12 mouse cellular contexts compared by ENCODE assay signal in genomic region chr17:28834676-28835075, GRCm38 (mm10). TPM values are rescaled to one million over a fixed set of nuclear protein-coding genes. Genes with fewer than 3 reads are reported as not detected.
A peak's percentile ranks its signal among the peaks of the same experiment; 100 is the strongest.
DNase-seq lines count a peak whose midpoint lies in the region; ATAC-seq and TF ChIP-seq lines count a peak whose summit lies in the region.
"Had no signal": no experiment of that assay in that cellular context is flagged by ENCODE, and none has a peak within 500 bp of the region (broad histone marks: within the 10 kb centered on the region; RNA-seq: fewer than 3 reads in every experiment).

No protein-coding gene starts in this region.

- WGBS in kidney, adult 2 months, result 44% methylated on average over 10 of the region's 10 CpGs
- WGBS in kidney, embryonic 15.5 days, result 49% methylated on average over 10 of the region's 10 CpGs
- 54% methylated on average over 10 of the region's 10 CpGs for WGBS in heart, embryonic 10.5 days
- 27% methylated on average over 10 of the region's 10 CpGs for WGBS in small intestine, adult 2 months
- 84% methylated on average over 10 of the region's 10 CpGs for WGBS in midbrain, embryonic 15.5 days

- H3K27me3 ChIP-seq in kidney, adult 2 months (replicated peaks; ENCODE audit: control insufficient read depth, insufficient read depth, low read length), result no peaks in the 10 kb centered on the region
- no peaks in the 10 kb centered on the region for H3K27me3 ChIP-seq in kidney, embryonic 15.5 days
- H3K27me3 ChIP-seq in heart, embryonic 10.5 days (ENCODE audit: insufficient read depth, poor library complexity, severe bottlenecking), result no peaks in the 10 kb centered on the region
- H3K27me3 ChIP-seq in small intestine, adult 2 months (ENCODE audit: control insufficient read depth, insufficient read depth, low read length), result no peaks in the 10 kb centered on the region
- no peaks in the 10 kb centered on the region for H3K27me3 ChIP-seq in midbrain, embryonic 15.5 days (replicated peaks)
- H3K27me3 ChIP-seq: lung, embryonic 15.5 days had no signal

- ATAC-seq in kidney, embryonic 15.5 days (replicated peaks; ENCODE audit: low FRiP score), result no peak
- no peak for ATAC-seq in midbrain, embryonic 15.5 days (replicated peaks)

- H3K9ac ChIP-seq in kidney, embryonic 15.5 days, result no peak overlapping the region
- no peak overlapping the region for H3K9ac ChIP-seq in midbrain, embryonic 15.5 days
- H3K9ac ChIP-seq: lung, embryonic 15.5 days had no signal

- H3K4me1 ChIP-seq in kidney, adult 2 months (ENCODE audit: control insufficient read depth, insufficient read depth, low read length), result 0 out of 2 replicates have a peak, but pooled peaks cover 2% of the 10 kb centered on the region
- H3K4me1 ChIP-seq in kidney, embryonic 15.5 days, result no peaks in the 10 kb centered on the region; the same call in 1 of the 2 replicates
- H3K4me1 ChIP-seq in heart, embryonic 10.5 days, result peaks cover 60% of the 10 kb centered on the region
- H3K4me1 ChIP-seq in small intestine, adult 2 months (ENCODE audit: control insufficient read depth, insufficient read depth, insufficient read length, low read length), result peaks cover 20% of the 10 kb centered on the region
- H3K4me1 ChIP-seq in midbrain, embryonic 15.5 days, result no peaks in the 10 kb centered on the region
- H3K4me1 ChIP-seq: lung, embryonic 15.5 days had no signal

- no peak for TF ChIP-seq POLR2A in kidney, adult 2 months (IDR thresholded peaks at IDR 0.05; ENCODE audit: low read depth, low read length)
- TF ChIP-seq POLR2A in small intestine, adult 2 months (IDR thresholded peaks at IDR 0.05; ENCODE audit: low read depth, low read length), result 0 out of 2 replicates have a peak, but pooled peaks have one; percentile 16

- no peak overlapping the region for H3K27ac ChIP-seq in kidney, adult 2 months (ENCODE audit: insufficient read depth, low read depth, low read length)
- H3K27ac ChIP-seq in kidney, embryonic 15.5 days, result no peak overlapping the region
- peak overlapping the region; percentile 8 for H3K27ac ChIP-seq in heart, embryonic 10.5 days
- H3K27ac ChIP-seq in small intestine, adult 2 months (ENCODE audit: insufficient read depth, low read depth, low read length), result peak overlapping the region; percentile 40
- no peak overlapping the region for H3K27ac ChIP-seq in midbrain, embryonic 15.5 days
- H3K27ac ChIP-seq: lung, embryonic 15.5 days had no signal

- 0 out of 2 replicates have a peak, but pooled peaks cover 3% of the 10 kb centered on the region for H3K9me3 ChIP-seq in kidney, embryonic 15.5 days (replicated peaks)
- no peaks in the 10 kb centered on the region for H3K9me3 ChIP-seq in heart, embryonic 10.5 days
- no peaks in the 10 kb centered on the region for H3K9me3 ChIP-seq in midbrain, embryonic 15.5 days
- H3K9me3 ChIP-seq: lung, embryonic 15.5 days had no signal

- H3K4me2 ChIP-seq in kidney, embryonic 15.5 days, result no peak overlapping the region
- no peak overlapping the region for H3K4me2 ChIP-seq in midbrain, embryonic 15.5 days
- H3K4me2 ChIP-seq: lung, embryonic 15.5 days had no signal

- H3K36me3 ChIP-seq in kidney, adult 2 months (ENCODE audit: control insufficient read depth, insufficient read depth, low read length), result peaks cover 1% of the 10 kb centered on the region; the same call in 1 of the 2 replicates
- H3K36me3 ChIP-seq in kidney, embryonic 15.5 days, result peaks cover 92% of the 10 kb centered on the region
- H3K36me3 ChIP-seq in heart, embryonic 10.5 days, result peaks cover 91% of the 10 kb centered on the region
- peaks cover 66% of the 10 kb centered on the region for H3K36me3 ChIP-seq in small intestine, adult 2 months (ENCODE audit: control insufficient read depth, insufficient read depth, low read length)
- peaks cover 32% of the 10 kb centered on the region for H3K36me3 ChIP-seq in midbrain, embryonic 15.5 days (replicated peaks)

- H3K4me3 ChIP-seq in kidney, adult 2 months (ENCODE audit: insufficient read depth, low read depth, low read length), result no peak overlapping the region
- H3K4me3 ChIP-seq in kidney, embryonic 15.5 days (replicated peaks), result no peak overlapping the region
- H3K4me3 ChIP-seq in heart, embryonic 10.5 days, result no peak overlapping the region
- H3K4me3 ChIP-seq in small intestine, adult 2 months (ENCODE audit: low read depth, low read length), result no peak overlapping the region
- H3K4me3 ChIP-seq in midbrain, embryonic 15.5 days, result no peak overlapping the region
- H3K4me3 ChIP-seq: lung, embryonic 15.5 days had no signal

- intact Hi-C loops in left cerebral cortex, postnatal 10 days (cut with DNase I), result no loop called here

- TF ChIP-seq CTCF in kidney, adult 2 months (conservative IDR thresholded peaks at IDR 0.05; ENCODE audit: insufficient read depth, insufficient read length, low read depth, low read length), result no peak
- TF ChIP-seq CTCF in small intestine, adult 2 months (IDR thresholded peaks at IDR 0.05; ENCODE audit: extremely low read depth, insufficient read length, insufficient replicate concordance, low read depth, low read length), result no peak

- DNase-seq in kidney, adult 2 months, result peak; percentile 56
- DNase-seq in heart, embryonic 10.5 days (ENCODE audit: low spot score), result no peak
- peak; percentile 68 for DNase-seq in kidney, postnatal 10 days
- no peak for DNase-seq in left cerebral cortex, postnatal 10 days (ENCODE audit: extremely low spot score in 1 of 2, low spot score in 2 of 2)
- no peak for DNase-seq in layer of hippocampus, adult 8-10 months (ENCODE audit: low spot score in 2 of 2)
- DNase-seq: cerebellum, adult 2 months; right cerebral cortex, postnatal 25 days had no signal

RNA-seq across cellular contexts. Expression of gene Pnpla1, which starts 23.5 kb away (rescaled TPM):
- polyA plus RNA-seq in kidney, adult 2 months (2012; rRNA removed), result 0.04 TPM in 1 of 2 replicates, not detected in the other
- polyA plus RNA-seq in kidney, embryonic 15.5 days (2015; fragmentation: Nextera tagmentation; extraction: Ambion mirVana), result 0.08 and 0.10 TPM in 2 replicates
- not detected in 2 replicates for polyA plus RNA-seq in heart, embryonic 10.5 days (2016; fragmentation: Nextera tagmentation; extraction: Ambion mirVana)
- 0.46 and 0.77 TPM in 2 replicates for polyA plus RNA-seq in small intestine, adult 2 months (2012; rRNA removed)
- under 1 TPM; 0.53 to 0.60 TPM for total RNA-seq in left cerebral cortex, postnatal 10 days (2021)
- polyA plus RNA-seq in midbrain, embryonic 15.5 days (2015; fragmentation: Nextera tagmentation; extraction: Ambion mirVana), result 0.05 and 0.10 TPM in 2 replicates
- total RNA-seq in layer of hippocampus, adult 8-10 months (2022), result under 1 TPM; 0.43 to 0.84 (median 0.70) TPM
- polyA plus RNA-seq: lung, embryonic 15.5 days; neural tube, embryonic 11.5 days had no signal

RNA-seq across cellular contexts. Expression of gene Brpf3, which starts 33.8 kb away (rescaled TPM):
- polyA plus RNA-seq in kidney, adult 2 months (2012; rRNA removed), result 30.2 and 31.3 TPM in 2 replicates
- 11.2 and 14.4 TPM in 2 replicates for polyA plus RNA-seq in kidney, embryonic 15.5 days (2015; fragmentation: Nextera tagmentation; extraction: Ambion mirVana)
- polyA plus RNA-seq in heart, embryonic 10.5 days (2016; fragmentation: Nextera tagmentation; extraction: Ambion mirVana), result 14.1 and 14.5 TPM in 2 replicates
- 39.3 and 109 TPM in 2 replicates for polyA plus RNA-seq in small intestine, adult 2 months (2012; rRNA removed)
- total RNA-seq in left cerebral cortex, postnatal 10 days (2021), result 10 to 100 TPM; 44.5 to 55.7 TPM
- polyA plus RNA-seq in midbrain, embryonic 15.5 days (2015; fragmentation: Nextera tagmentation; extraction: Ambion mirVana), result 6.9 and 9.5 TPM in 2 replicates
- total RNA-seq in layer of hippocampus, adult 8-10 months (2022), result 10 to 100 TPM; 39.8 to 56.2 (median 50.5) TPM

Comparison
In these comparisons a context has a peak if more than half of its experiments do, and no peak if none do; other contexts are left out.
1. DNase-seq: peak in kidney, adult 2 months (single experiment) and kidney, postnatal 10 days (single experiment); none in heart, embryonic 10.5 days (single experiment), left cerebral cortex, postnatal 10 days (0 of 2) and layer of hippocampus, adult 8-10 months (0 of 2).
2. H3K27ac ChIP-seq: peak in heart, embryonic 10.5 days (single experiment) and small intestine, adult 2 months (single experiment); none in kidney, adult 2 months (single experiment), kidney, embryonic 15.5 days (single experiment) and midbrain, embryonic 15.5 days (single experiment).